Mouse (Mus musculus): ENCODE results near the gene Sumf1.

DNA sequence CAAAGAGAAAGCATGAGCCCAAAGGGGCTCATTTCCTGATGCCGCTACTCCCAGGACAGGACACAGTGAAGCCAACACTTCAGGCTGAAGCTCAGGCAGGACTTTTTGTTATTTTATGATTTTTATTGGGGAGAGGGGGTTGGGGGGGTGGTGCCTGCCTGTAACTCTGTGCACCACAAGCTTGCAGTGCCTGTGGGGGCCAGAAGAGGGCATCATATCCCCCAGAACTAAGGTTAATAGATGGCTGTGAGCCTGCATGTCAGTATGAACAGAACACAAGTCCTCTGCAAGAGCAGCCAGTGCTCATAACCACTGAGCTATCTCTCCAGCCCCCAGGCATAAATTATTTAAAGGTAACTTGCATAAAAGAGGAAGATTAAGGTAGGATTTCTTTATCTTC is 13.2 kb downstream of the Sumf1 start:
- TF ChIP-seq GATA1 (IDR thresholded peaks at IDR 0.05; ENCODE audit: borderline replicate concordance, low read length) (no peak), FLI1 (IDR thresholded peaks at IDR 0.05; ENCODE audit: low read length) (no peak)

Data from megakaryocyte, embryonic 14.5 days (primary cell).